In the genomic region with DNA sequence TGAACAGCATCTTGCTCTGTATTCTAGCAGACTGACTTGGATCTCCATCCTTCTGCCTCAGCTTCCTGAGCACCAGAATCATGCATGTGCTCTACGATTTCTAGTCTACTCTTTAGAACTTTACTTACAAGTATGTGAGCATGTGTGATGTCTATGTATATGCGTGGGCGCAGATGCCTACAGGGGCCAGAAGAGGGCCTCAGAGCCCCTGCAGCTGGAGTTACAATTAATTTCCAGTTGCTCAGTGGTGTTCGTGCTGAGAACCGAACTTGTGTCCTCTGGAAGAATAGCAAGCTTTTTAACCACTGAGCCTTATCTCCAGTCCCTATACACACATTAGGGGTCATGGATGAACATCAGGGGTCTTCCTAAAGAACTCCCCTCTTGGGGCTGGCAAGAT, we compare ENCODE assay signal across 22 mouse cellular contexts. TPM values are rescaled to one million over a fixed set of nuclear protein-coding genes. Genes with fewer than 3 reads are reported as not detected.
A peak's percentile ranks its signal among the peaks of the same experiment; 100 is the strongest.
DNase-seq lines count a peak whose midpoint lies in the region; ATAC-seq and TF ChIP-seq lines count a peak whose summit lies in the region.
"Had no signal": no experiment of that assay in that cellular context is flagged by ENCODE, and none has a peak within 500 bp of the region (broad histone marks: within the 10 kb centered on the region; RNA-seq: fewer than 3 reads in every experiment).

No protein-coding gene starts in this region.

- dilution Hi-C loops in CH12.LX (cut with MboI; ENCODE audit: extremely low pct_ligation_motif_present, extremely low pct_unique_long_range_greater_than_20kb, low sequenced_read_pairs), result no loop called here

- peak; percentile 25 for TF ChIP-seq CTCF in liver, adult 2 months (IDR thresholded peaks at IDR 0.05; ENCODE audit: low read depth, low read length)
- peak in 1 of 2 experiments; percentile 12; a peak in 1 of 4 replicates for TF ChIP-seq CTCF in CH12.LX (conservative IDR thresholded peaks at IDR 0.05 in 1 of 2, IDR thresholded peaks at IDR 0.05 in 1 of 2; ENCODE audit: low read depth in 2 of 2, low read length in 2 of 2)

- H3K4me1 ChIP-seq in liver, adult 2 months (ENCODE audit: control insufficient read depth, insufficient read depth, low read length), result no peaks in the 10 kb centered on the region
- H3K4me1 ChIP-seq in liver, embryonic 11.5 days (replicated peaks; ENCODE audit: control insufficient read depth, insufficient read depth, low read length), result no peaks in the 10 kb centered on the region
- H3K4me1 ChIP-seq in CH12.LX (ENCODE audit: control insufficient read depth in 1 of 2, insufficient read depth in 2 of 2), result no peaks in the 10 kb centered on the region
- H3K4me1 ChIP-seq: embryonic facial prominence, embryonic 10.5 days; embryonic facial prominence, embryonic 13.5 days; forebrain, embryonic 12.5 days; forebrain, embryonic 15.5 days; hindbrain, embryonic 12.5 days; hindbrain, embryonic 15.5 days had no signal

- in situ Hi-C loops in CH12.LX (cut with MboI; ENCODE audit: low pct_ligation_motif_present, low pct_unique_long_range_greater_than_20kb, low sequenced_read_pairs), result no loop called here

- no peak; the same call in 1 of the 2 replicates for TF ChIP-seq RAD21 in CH12.LX (IDR thresholded peaks at IDR 0.05; ENCODE audit: low read depth, low read length)

- H3K36me3 ChIP-seq in liver, adult 2 months (ENCODE audit: control insufficient read depth, insufficient read depth, low read length), result peaks cover 4% of the 10 kb centered on the region; the same call in 1 of the 2 replicates
- H3K36me3 ChIP-seq in liver, embryonic 11.5 days (ENCODE audit: control insufficient read depth, insufficient read depth, low read length), result no peaks in the 10 kb centered on the region; the same call in 1 of the 2 replicates
- peaks cover 0 to 8% of the 10 kb centered on the region in 2 experiments for H3K36me3 ChIP-seq in CH12.LX (replicated peaks in 1 of 2; ENCODE audit: control insufficient read depth in 1 of 2, insufficient read depth in 1 of 2, low read length in 1 of 2)

- H3K4me2 ChIP-seq in liver, embryonic 11.5 days, result no peak overlapping the region
- H3K4me2 ChIP-seq in CH12.LX (ENCODE audit: insufficient read depth, low read depth, poor library complexity, severe bottlenecking), result no peak overlapping the region
- H3K4me2 ChIP-seq: embryonic facial prominence, embryonic 13.5 days; forebrain, embryonic 12.5 days; forebrain, embryonic 15.5 days; heart, embryonic 11.5 days; hindbrain, embryonic 12.5 days; hindbrain, embryonic 15.5 days had no signal

- no peaks in the 10 kb centered on the region for H3K79me2 ChIP-seq in liver, adult 2 months (ENCODE audit: control insufficient read depth, insufficient read depth, low read length)
- no peaks in the 10 kb centered on the region for H3K79me2 ChIP-seq in CH12.LX (replicated peaks; ENCODE audit: control insufficient read depth, extremely low read depth, insufficient read depth, poor library complexity, severe bottlenecking)

- no peak overlapping the region for H3K9ac ChIP-seq in liver, adult 2 months (ENCODE audit: low read depth, low read length)
- H3K9ac ChIP-seq in liver, embryonic 11.5 days (ENCODE audit: low read depth, low read length), result no peak overlapping the region
- H3K9ac ChIP-seq in CH12.LX (ENCODE audit: insufficient read depth, low read depth), result no peak overlapping the region
- H3K9ac ChIP-seq: embryonic facial prominence, embryonic 13.5 days; forebrain, embryonic 12.5 days; forebrain, embryonic 15.5 days; hindbrain, embryonic 12.5 days; hindbrain, embryonic 15.5 days had no signal

- no peak for TF ChIP-seq POLR2A in liver, adult 2 months (IDR thresholded peaks at IDR 0.05; ENCODE audit: extremely low read depth, insufficient read depth, low read length)
- TF ChIP-seq POLR2A in CH12.LX (IDR thresholded peaks at IDR 0.05; ENCODE audit: low read depth, low read length), result no peak

- ATAC-seq in liver, embryonic 11.5 days (replicated peaks; ENCODE audit: low FRiP score), result no peak
- ATAC-seq in megakaryocyte progenitor cell, adult 5-6 weeks (replicated peaks; ENCODE audit: poor library complexity), result 0 out of 2 replicates have a peak, but pooled peaks have one; percentile 54
- no peak for ATAC-seq in activated CD4-positive, CD25-positive, alpha-beta regulatory T cell, adult 4 months
- ATAC-seq: forebrain, embryonic 15.5 days had no signal

- TF ChIP-seq EP300 in CH12.LX (IDR thresholded peaks at IDR 0.05; ENCODE audit: low read length), result no peak

- H3K27me3 ChIP-seq in liver, adult 2 months (ENCODE audit: control insufficient read depth, insufficient read depth, low read length), result 0 out of 2 replicates have a peak, but pooled peaks cover 2% of the 10 kb centered on the region
- no peaks in the 10 kb centered on the region for H3K27me3 ChIP-seq in liver, embryonic 11.5 days (replicated peaks; ENCODE audit: control insufficient read depth, insufficient read depth, low read length)
- H3K27me3 ChIP-seq in CH12.LX (replicated peaks), result peaks cover 23% of the 10 kb centered on the region
- H3K27me3 ChIP-seq: embryonic facial prominence, embryonic 13.5 days; forebrain, embryonic 12.5 days; forebrain, embryonic 15.5 days; hindbrain, embryonic 12.5 days; hindbrain, embryonic 15.5 days had no signal

- DNase-seq in liver, adult 2 months (ENCODE audit: extremely low read depth, low read depth, low spot score), result no peak
- DNase-seq in liver, embryonic 11.5 days (ENCODE audit: low spot score), result no peak
- DNase-seq in 416B (ENCODE audit: low read depth), result peak; percentile 13
- DNase-seq in CH12.LX (ENCODE audit: extremely low read depth), result no peak
- DNase-seq in layer of hippocampus, adult 18-20 months (ENCODE audit: low spot score in 2 of 2), result no peak
- DNase-seq: adrenal gland, postnatal 14 days; cerebellum, adult 11 months; cerebellum, adult 8-10 months; cerebellum, postnatal 10 days; cerebellum, postnatal 36 days; embryo, embryonic 11 days; gastrocnemius, postnatal 25 days had no signal

- WGBS in liver, adult 2 months, result 94% methylated on average over 5 of the region's 5 CpGs
- 89% methylated on average over 5 of the region's 5 CpGs for WGBS in liver, embryonic 11.5 days

- no peaks in the 10 kb centered on the region for H3K9me3 ChIP-seq in liver, embryonic 11.5 days (ENCODE audit: control insufficient read depth, low read length)
- H3K9me3 ChIP-seq in CH12.LX (replicated peaks; ENCODE audit: low read length), result no peaks in the 10 kb centered on the region
- H3K9me3 ChIP-seq: embryonic facial prominence, embryonic 10.5 days; embryonic facial prominence, embryonic 13.5 days; forebrain, embryonic 12.5 days; forebrain, embryonic 15.5 days; hindbrain, embryonic 12.5 days; hindbrain, embryonic 15.5 days had no signal

- H3K27ac ChIP-seq in liver, adult 2 months (replicated peaks; ENCODE audit: insufficient read depth, low read depth, low read length), result no peak overlapping the region
- no peak overlapping the region for H3K27ac ChIP-seq in liver, embryonic 11.5 days (ENCODE audit: low read depth, low read length)
- no peak overlapping the region for H3K27ac ChIP-seq in CH12.LX (ENCODE audit: insufficient read depth, low read depth)
- H3K27ac ChIP-seq: embryonic facial prominence, embryonic 10.5 days; embryonic facial prominence, embryonic 13.5 days; forebrain, embryonic 12.5 days; forebrain, embryonic 15.5 days; hindbrain, embryonic 12.5 days; hindbrain, embryonic 15.5 days had no signal

- no peak overlapping the region for H3K4me3 ChIP-seq in liver, adult 2 months (ENCODE audit: insufficient read depth, low read depth, low read length)
- H3K4me3 ChIP-seq in liver, embryonic 11.5 days (ENCODE audit: low read depth, low read length), result no peak overlapping the region
- no peak overlapping the region for H3K4me3 ChIP-seq in CH12.LX (replicated peaks in 1 of 3; ENCODE audit: low read depth in 2 of 3, low read length in 2 of 3, poor library complexity in 1 of 3)
- H3K4me3 ChIP-seq: embryonic facial prominence, embryonic 10.5 days; embryonic facial prominence, embryonic 13.5 days; erythroblast, embryonic 14.5 days; forebrain, embryonic 12.5 days; forebrain, embryonic 15.5 days; hindbrain, embryonic 12.5 days; hindbrain, embryonic 15.5 days had no signal

TF ChIP-seq in CH12.LX, 34 proteins besides CTCF, POLR2A, EP300 and RAD21 (continues in another document):
- TF ChIP-seq NELFE (IDR thresholded peaks at IDR 0.05; ENCODE audit: low read depth, low read length), result no peak

RNA-seq across cellular contexts. Expression of a gene that starts 10.7 kb away (rescaled TPM):
- 135 and 170 TPM in 2 replicates for total RNA-seq in liver, adult 2 months (2014; rRNA removed)
- 41.1 and 84.0 TPM in 2 replicates for polyA plus RNA-seq in liver, adult 2 months (2012; rRNA removed)
- polyA plus RNA-seq in liver, embryonic 11.5 days (2014; fragmentation: Nextera tagmentation; extraction: Ambion mirVana), result 312 and 323 TPM in 2 replicates
- 213 and 227 TPM in 2 replicates for total RNA-seq in CH12.LX (2012; rRNA removed)
- total RNA-seq in CH12.LX (2014; rRNA removed), result 174 and 179 TPM in 2 replicates
- 121 and 145 TPM in 2 replicates for polyA plus RNA-seq in CH12.LX (2012; ENCODE audit: insufficient read length, low read depth)
- 150 and 160 TPM in 2 replicates for total RNA-seq in megakaryocyte progenitor cell, adult 5-6 weeks (2015)
- total RNA-seq in megakaryocyte progenitor cell, adult 5-6 weeks (2017), result 142 and 157 TPM in 2 replicates
- 100 to 1,000 TPM; 198 to 204 TPM for total RNA-seq in layer of hippocampus, adult 18-20 months (2021)
- polyA plus RNA-seq in activated CD4-positive, CD25-positive, alpha-beta regulatory T cell, adult 4 months (2017; shearing (Covaris generic)), result 100 to 1,000 TPM; 148 to 159 TPM

RNA-seq across cellular contexts. Expression of a gene that starts 23.2 kb away (rescaled TPM):
- 66.4 and 70.7 TPM in 2 replicates for total RNA-seq in liver, adult 2 months (2014; rRNA removed)
- 14.0 and 16.6 TPM in 2 replicates for polyA plus RNA-seq in liver, adult 2 months (2012; rRNA removed)
- 35.3 and 36.5 TPM in 2 replicates for polyA plus RNA-seq in liver, embryonic 11.5 days (2014; fragmentation: Nextera tagmentation; extraction: Ambion mirVana)
- total RNA-seq in CH12.LX (2012; rRNA removed) (77.2 and 77.8 TPM in 2 replicates), CH12.LX (2014; rRNA removed) (56.8 and 63.3 TPM in 2 replicates)
- polyA plus RNA-seq in CH12.LX (2012; ENCODE audit: insufficient read length, low read depth), result 81.4 and 93.3 TPM in 2 replicates
- 103 and 130 TPM in 2 replicates for total RNA-seq in megakaryocyte progenitor cell, adult 5-6 weeks (2015)
- 123 and 159 TPM in 2 replicates for total RNA-seq in megakaryocyte progenitor cell, adult 5-6 weeks (2017)
- total RNA-seq in layer of hippocampus, adult 18-20 months (2021), result 100 to 1,000 TPM; 219 to 233 TPM
- polyA plus RNA-seq in activated CD4-positive, CD25-positive, alpha-beta regulatory T cell, adult 4 months (2017; shearing (Covaris generic)), result 100 to 1,000 TPM; 141 to 142 TPM

RNA-seq across cellular contexts. Expression of a gene that starts 42.8 kb away (rescaled TPM):
- total RNA-seq in liver, adult 2 months (2014; rRNA removed), result 12.2 and 14.4 TPM in 2 replicates
- 13.0 TPM in 2 replicates for polyA plus RNA-seq in liver, adult 2 months (2012; rRNA removed)
- 39.8 and 49.1 TPM in 2 replicates for polyA plus RNA-seq in liver, embryonic 11.5 days (2014; fragmentation: Nextera tagmentation; extraction: Ambion mirVana)
- total RNA-seq in CH12.LX (2012; rRNA removed) (27.9 and 33.3 TPM in 2 replicates), CH12.LX (2014; rRNA removed) (52.1 and 55.1 TPM in 2 replicates)
- 35.6 and 37.3 TPM in 2 replicates for polyA plus RNA-seq in CH12.LX (2012; ENCODE audit: insufficient read length, low read depth)
- 49.4 and 54.2 TPM in 2 replicates for total RNA-seq in megakaryocyte progenitor cell, adult 5-6 weeks (2015)
- total RNA-seq in megakaryocyte progenitor cell, adult 5-6 weeks (2017), result 18.5 and 25.5 TPM in 2 replicates
- 10 to 100 TPM; 53.8 to 61.3 TPM for total RNA-seq in layer of hippocampus, adult 18-20 months (2021)
- polyA plus RNA-seq in activated CD4-positive, CD25-positive, alpha-beta regulatory T cell, adult 4 months (2017; shearing (Covaris generic)), result 10 to 100 TPM; 12.0 to 14.3 TPM
